Comparison of ENCODE assay signal across 13 mouse cellular contexts in the genomic region with DNA sequence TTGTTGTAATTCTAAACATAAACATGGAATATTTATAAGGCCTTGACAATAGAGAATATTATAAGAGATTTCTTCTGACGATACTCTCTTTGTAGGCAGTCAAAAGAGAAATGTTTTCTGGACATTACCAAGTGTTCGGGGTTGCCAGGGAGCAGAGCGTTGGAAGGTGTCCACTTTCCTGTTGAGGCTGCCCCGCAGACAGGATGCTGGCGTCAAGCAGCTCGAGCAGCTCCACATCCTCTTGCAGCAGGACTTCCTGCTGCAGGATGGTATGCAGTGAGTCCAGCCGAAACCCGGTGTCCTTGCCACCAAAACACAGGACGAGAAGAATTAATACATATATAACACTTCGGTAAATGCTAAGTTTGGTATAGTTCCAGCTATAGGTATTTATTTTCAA. TPM values are rescaled to one million over a fixed set of nuclear protein-coding genes. Genes with fewer than 3 reads are reported as not detected.
DNase-seq lines count a peak whose midpoint lies in the region; ATAC-seq and TF ChIP-seq lines count a peak whose summit lies in the region.
"Had no signal": no experiment of that assay in that cellular context is flagged by ENCODE, and none has a peak within 500 bp of the region (broad histone marks: within the 10 kb centered on the region; RNA-seq: fewer than 3 reads in every experiment).

No protein-coding gene starts in this region.

- peak; percentile 16 for DNase-seq in cerebellum, adult 11-12 months
- DNase-seq in cerebellum, adult 9-10 months = no peak
- peak; percentile 11 to 33 for DNase-seq in lung, adult 18-20 months
- no peak for DNase-seq in lung, adult 2 months
- peak; percentile 52 to 78 for DNase-seq in kidney, postnatal 25 days
- no peak for DNase-seq in hindbrain, embryonic 10.5 days (ENCODE audit: low spot score)
- DNase-seq in left cerebral cortex, postnatal 36 days (ENCODE audit: low spot score in 2 of 2) = no peak
- DNase-seq: B cell, adult 2 months; gastrocnemius, postnatal 10 days had no signal

- intact Hi-C loops in left cerebral cortex, postnatal 36 days (cut with DNase I) = no loop called here

- H3K36me3 ChIP-seq in hindbrain, embryonic 10.5 days = peaks cover 95% of the 10 kb centered on the region

- H3K4me3 ChIP-seq in lung, adult 2 months (replicated peaks; ENCODE audit: extremely low read depth, low read depth, low read length) = no peak overlapping the region
- H3K4me3 ChIP-seq in hindbrain, embryonic 10.5 days = no peak overlapping the region
- H3K4me3 ChIP-seq: forebrain, embryonic 10.5 days; midbrain, embryonic 12.5 days had no signal

- TF ChIP-seq CTCF in lung, adult 2 months (IDR thresholded peaks at IDR 0.05; ENCODE audit: insufficient read depth, low read length) = no peak

- 54% methylated on average over 10 of the region's 10 CpGs for WGBS in lung, adult 2 months
- 90% methylated on average over 10 of the region's 10 CpGs for WGBS in hindbrain, embryonic 10.5 days

- no peak for TF ChIP-seq POLR2A in lung, adult 2 months (IDR thresholded peaks at IDR 0.05; ENCODE audit: borderline replicate concordance, extremely low read depth, low read depth, low read length)

- H3K27ac ChIP-seq in hindbrain, embryonic 10.5 days = no peak overlapping the region
- H3K27ac ChIP-seq: forebrain, embryonic 10.5 days; midbrain, embryonic 12.5 days had no signal

- H3K4me1 ChIP-seq in lung, adult 2 months (ENCODE audit: control insufficient read depth, insufficient read depth, low read length) = peaks cover 7% of the 10 kb centered on the region; the same call in 1 of the 2 replicates
- H3K4me1 ChIP-seq in hindbrain, embryonic 10.5 days (replicated peaks) = no peaks in the 10 kb centered on the region
- H3K4me1 ChIP-seq: forebrain, embryonic 10.5 days; midbrain, embryonic 12.5 days had no signal

- peaks cover 3% of the 10 kb centered on the region; the same call in 1 of the 2 replicates for H3K9me3 ChIP-seq in hindbrain, embryonic 10.5 days
- H3K9me3 ChIP-seq: midbrain, embryonic 12.5 days had no signal

- H3K27me3 ChIP-seq in hindbrain, embryonic 10.5 days (ENCODE audit: insufficient read depth, poor library complexity, severe bottlenecking) = no peaks in the 10 kb centered on the region
- H3K27me3 ChIP-seq: midbrain, embryonic 12.5 days had no signal

- ATAC-seq in megakaryocyte progenitor cell, adult 5-6 weeks (replicated peaks; ENCODE audit: poor library complexity) = peak; percentile 39
- ATAC-seq: hindbrain, embryonic 16.5 days had no signal

RNA-seq across cellular contexts. Expression of a gene that starts 35.4 kb away (rescaled TPM):
- 7.9 and 13.4 TPM in 2 replicates for polyA plus RNA-seq in lung, adult 2 months (2012; rRNA removed)
- 4.9 and 5.8 TPM in 2 replicates for total RNA-seq in megakaryocyte progenitor cell, adult 5-6 weeks (2015)
- total RNA-seq in megakaryocyte progenitor cell, adult 5-6 weeks (2017) = 16.4 and 16.7 TPM in 2 replicates
- 30.6 and 35.6 TPM in 2 replicates for polyA plus RNA-seq in hindbrain, embryonic 10.5 days (2016; fragmentation: Nextera tagmentation; extraction: Ambion mirVana)
- 10 to 100 TPM; 76.5 to 81.5 TPM for total RNA-seq in left cerebral cortex, postnatal 36 days (2021)

RNA-seq across cellular contexts. Expression of a gene that starts 35.6 kb away (rescaled TPM):
- 4.8 and 7.2 TPM in 2 replicates for polyA plus RNA-seq in lung, adult 2 months (2012; rRNA removed)
- total RNA-seq in megakaryocyte progenitor cell, adult 5-6 weeks (2015) = 1.0 and 1.6 TPM in 2 replicates
- 0.58 and 1.6 TPM in 2 replicates for total RNA-seq in megakaryocyte progenitor cell, adult 5-6 weeks (2017)
- 4.2 and 4.7 TPM in 2 replicates for polyA plus RNA-seq in hindbrain, embryonic 10.5 days (2016; fragmentation: Nextera tagmentation; extraction: Ambion mirVana)
- total RNA-seq in left cerebral cortex, postnatal 36 days (2021) = 10 to 100 TPM in 1 of 2 experiments, 1 to 10 TPM in 1; 9.7 to 11.8 TPM

Comparison
In these comparisons a context has a peak if more than half of its experiments do, and no peak if none do; other contexts are left out.
1. DNase-seq: peak in cerebellum, adult 11-12 months (single experiment), lung, adult 18-20 months (2 of 2) and kidney, postnatal 25 days (2 of 2); none in cerebellum, adult 9-10 months (single experiment), lung, adult 2 months (single experiment), hindbrain, embryonic 10.5 days (single experiment) and left cerebral cortex, postnatal 36 days (0 of 2).
2. RNA of a gene that starts 35.4 kb away (total RNA-seq): 76.5 to 81.5 TPM in left cerebral cortex, postnatal 36 days; 4.9 to 16.7 TPM in megakaryocyte progenitor cell, adult 5-6 weeks; every median in the first group is over 4 times any median in the second.
3. RNA of a gene that starts 35.6 kb away (total RNA-seq): 9.7 to 11.8 TPM in left cerebral cortex, postnatal 36 days; 0.58 to 1.6 TPM in megakaryocyte progenitor cell, adult 5-6 weeks; every median in the first group is over 4 times any median in the second.